Mouse (Mus musculus) MEL (cell line): ENCODE measurements around the gene Tfap2e. TPM values are rescaled to one million over a fixed set of nuclear protein-coding genes. Genes with fewer than 3 reads are reported as not detected.

Source experiments
- DNase-seq: peaks from one replicate; pipeline ENCODE4 v3.0.0; 2011; ENCODE audit warnings: low read depth, low spot score
- H3K27ac ChIP-seq: 2 replicates; pipeline ENCODE4 v1.5.1; 2012; ENCODE audit warnings: low read depth, mild to moderate bottlenecking, control low read depth, low read length, moderate library complexity; ENCODE audit not compliant: control insufficient read depth
- H3K27me3 ChIP-seq, 2 experiments: fragments of 150-350 bp in 1 of 2; sonication (generic) in 1 of 2; 2 replicates each; pipeline ENCODE4 v1.6.1; 2012; ENCODE audit warnings: low read length in 2 of 2, mild to moderate bottlenecking in 2 of 2, improper control_type of control experiment in 1 of 2, moderate library complexity in 1 of 2; ENCODE audit not compliant: insufficient read depth in 2 of 2, control insufficient read depth in 1 of 2
- H3K36me3 ChIP-seq, 2 experiments: 2 replicates each; pipeline ENCODE4 v1.6.1; 2012 to 2014; ENCODE audit warnings: low read length in 2 of 2, improper control_type of control experiment in 1 of 2, inconsistent platforms in 1 of 2, mild to moderate bottlenecking in 1 of 2; ENCODE audit not compliant: insufficient read depth in 2 of 2, control insufficient read depth in 1 of 2
- H3K4me1 ChIP-seq, 2 experiments: fragments of 150-350 bp in 1 of 2; sonication (generic) in 1 of 2; 2 replicates each; pipeline ENCODE4 v1.6.1; 2012; ENCODE audit warnings: low read length in 2 of 2, improper control_type of control experiment in 1 of 2, mild to moderate bottlenecking in 1 of 2; ENCODE audit not compliant: insufficient read depth in 2 of 2, control insufficient read depth in 1 of 2
- H3K4me3 ChIP-seq, 2 experiments: fragments of 150-350 bp in 1 of 2; sonication (generic) in 1 of 2; 2 replicates each; pipeline ENCODE4 v1.5.1; 2012; ENCODE audit warnings: low read depth in 2 of 2, low read length in 2 of 2, mild to moderate bottlenecking in 2 of 2, moderate library complexity in 2 of 2, control low read depth in 1 of 2, improper control_type of control experiment in 1 of 2; ENCODE audit not compliant: control insufficient read depth in 1 of 2, insufficient read depth in 1 of 2
- H3K79me2 ChIP-seq: 2 replicates; pipeline ENCODE4 v1.6.1; 2012; ENCODE audit warnings: mild to moderate bottlenecking, low read length, moderate library complexity; ENCODE audit not compliant: control insufficient read depth, poor library complexity, insufficient read depth
- H3K9ac ChIP-seq: 2 replicates; pipeline ENCODE4 v1.6.1; 2012; ENCODE audit warnings: low read depth, mild to moderate bottlenecking, control low read depth, low read length, moderate library complexity; ENCODE audit not compliant: control insufficient read depth, poor library complexity, severe bottlenecking
- H3K9me3 ChIP-seq: fragments of 150-350 bp; sonication (generic); replicated peaks from 2 replicates; pipeline ENCODE4 v1.6.1; 2012; ENCODE audit warnings: mild to moderate bottlenecking, low read length, improper control_type of control experiment, moderate library complexity; ENCODE audit not compliant: insufficient read depth
- CHD1 ChIP-seq: IDR thresholded peaks from 2 replicates; pipeline ENCODE4 v1.6.1; 2012; ENCODE audit warnings: low read depth, mild to moderate bottlenecking, inconsistent platforms, low read length, improper control_type of control experiment
- CHD2 ChIP-seq: IDR thresholded peaks from 2 replicates; pipeline ENCODE4 v1.6.1; 2011; ENCODE audit warnings: low read length, improper control_type of control experiment
- E2F4 ChIP-seq: IDR thresholded peaks from 2 replicates; pipeline ENCODE4 v1.6.1; 2011; ENCODE audit warnings: low read depth, low read length, improper control_type of control experiment, borderline replicate concordance
- ELF1 ChIP-seq: IDR thresholded peaks from 2 replicates; pipeline ENCODE4 v1.6.1; 2014; ENCODE audit warnings: low read depth, mild to moderate bottlenecking, inconsistent platforms, low read length, improper control_type of control experiment, moderate library complexity
- EP300 ChIP-seq, 2 experiments: IDR thresholded peaks; 2 replicates each; pipeline ENCODE4 v1.6.1; 2011; ENCODE audit warnings: improper control_type of control experiment in 2 of 2, low read length in 2 of 2, low read depth in 1 of 2, mild to moderate bottlenecking in 1 of 2
- ETS1 ChIP-seq: IDR thresholded peaks from 2 replicates; pipeline ENCODE4 v1.6.1; 2012; ENCODE audit warnings: low read depth, mild to moderate bottlenecking, inconsistent platforms, low read length, improper control_type of control experiment, moderate library complexity
- HCFC1 ChIP-seq: IDR thresholded peaks from 2 replicates; pipeline ENCODE4 v1.6.1; 2012; ENCODE audit warnings: low read depth, mild to moderate bottlenecking, inconsistent platforms, low read length, improper control_type of control experiment, moderate library complexity
- KAT2A ChIP-seq: conservative IDR thresholded peaks from 2 replicates; pipeline ENCODE4 v1.6.1; 2012; ENCODE audit warnings: low read depth, low read length, improper control_type of control experiment, inconsistent platforms
- MAZ ChIP-seq: IDR thresholded peaks from 2 replicates; pipeline ENCODE4 v1.6.1; 2012; ENCODE audit warnings: low read depth, mild to moderate bottlenecking, inconsistent platforms, low read length, improper control_type of control experiment
- MEF2A ChIP-seq: IDR thresholded peaks from 2 replicates; pipeline ENCODE4 v1.6.1; 2014; ENCODE audit warnings: low read depth, mild to moderate bottlenecking, inconsistent platforms, low read length, improper control_type of control experiment; ENCODE audit not compliant: poor library complexity, insufficient replicate concordance, severe bottlenecking; ENCODE audit errors: extremely low read depth
- NELFE ChIP-seq: IDR thresholded peaks from 2 replicates; pipeline ENCODE4 v1.6.1; 2011; ENCODE audit warnings: low read depth, low read length, improper control_type of control experiment
- NRF1 ChIP-seq: IDR thresholded peaks from 2 replicates; pipeline ENCODE4 v1.6.1; 2014; ENCODE audit warnings: low read depth, mild to moderate bottlenecking, inconsistent platforms, low read length, improper control_type of control experiment, moderate library complexity; ENCODE audit not compliant: poor library complexity, insufficient read depth, severe bottlenecking
- POLR2A ChIP-seq, 2 experiments: IDR thresholded peaks; 2 replicates each; pipeline ENCODE4 v1.6.1; 2011 to 2012; ENCODE audit warnings: low read length in 2 of 2, mild to moderate bottlenecking in 2 of 2, control low read depth in 1 of 2, improper control_type of control experiment in 1 of 2, low read depth in 1 of 2, moderate library complexity in 1 of 2; ENCODE audit not compliant: control insufficient read depth in 1 of 2, insufficient read depth in 1 of 2, poor library complexity in 1 of 2
- POLR2AphosphoS2 ChIP-seq: IDR thresholded peaks from 2 replicates; pipeline ENCODE4 v1.6.1; 2011; ENCODE audit warnings: low read length, improper control_type of control experiment
- RAD21 ChIP-seq: IDR thresholded peaks from 2 replicates; pipeline ENCODE4 v1.6.1; 2011; ENCODE audit warnings: mild to moderate bottlenecking, low read depth, low read length, improper control_type of control experiment
- RCOR1 ChIP-seq: IDR thresholded peaks from 2 replicates; pipeline ENCODE4 v1.6.1; 2012; ENCODE audit warnings: low read depth, mild to moderate bottlenecking, inconsistent platforms, low read length, improper control_type of control experiment
- UBTF ChIP-seq: IDR thresholded peaks from 2 replicates; pipeline ENCODE4 v1.6.1; 2012; ENCODE audit warnings: low read depth, mild to moderate bottlenecking, inconsistent platforms, low read length, improper control_type of control experiment, moderate library complexity, borderline replicate concordance; ENCODE audit not compliant: insufficient read depth
- USF1 ChIP-seq: IDR thresholded peaks from 2 replicates; pipeline ENCODE4 v1.6.1; 2014; ENCODE audit warnings: low read depth, mild to moderate bottlenecking, inconsistent platforms, low read length, improper control_type of control experiment, moderate library complexity
- ZC3H11A ChIP-seq: IDR thresholded peaks from 2 replicates; pipeline ENCODE4 v1.6.1; 2012; ENCODE audit warnings: low read depth, mild to moderate bottlenecking, inconsistent platforms, low read length, improper control_type of control experiment
- ZKSCAN1 ChIP-seq: IDR thresholded peaks from 2 replicates; pipeline ENCODE4 v1.6.1; 2012; ENCODE audit warnings: low read depth, mild to moderate bottlenecking, inconsistent platforms, low read length, improper control_type of control experiment, moderate library complexity
- ZMIZ1 ChIP-seq: IDR thresholded peaks from 2 replicates; pipeline ENCODE4 v1.6.1; 2012; ENCODE audit warnings: low read depth, mild to moderate bottlenecking, inconsistent platforms, low read length, improper control_type of control experiment, moderate library complexity
- polyA plus RNA-seq, 2 experiments: library from polyadenylated mRNA; stranded (reverse) in 1 of 2; unstranded in 1 of 2; fragments of >175 nt in 1 of 2; fragments of >200 nt in 1 of 2; gene quantifications; 2 replicates each; pipeline versions ENCODE4 v1.2.1 to v1.2.4; 2012; ENCODE audit warnings: low replicate concordance in 2 of 2, low read depth in 1 of 2; ENCODE audit not compliant: insufficient read length in 2 of 2, insufficient read depth in 1 of 2, missing spikeins in 1 of 2
- total RNA-seq: library from RNA; depleted of rRNA; stranded (reverse); fragments of 300-350 nt; gene quantifications from 2 replicates; pipeline ENCODE4 v1.2.3, GENCODE M21; 2012

The Tfap2e gene
- total and polyA plus RNA-seq, 3 experiments: 0.03 TPM; not detected in 2

- H3K9ac ChIP-seq: no peak overlapping the region
- H3K9me3 ChIP-seq: no peaks in the 10 kb centered on the region
- H3K36me3 ChIP-seq: peaks cover 0 to 4% of the 10 kb centered on the region in 2 experiments; a peak in 3 of 4 replicates
- H3K27me3 ChIP-seq: no peaks in the 10 kb centered on the region
- DNase-seq: no peak
- H3K27ac ChIP-seq: no peak overlapping the region
- peaks cover 11% of the 10 kb centered on the region for H3K79me2 ChIP-seq
- TF ChIP-seq HCFC1: no peak
- TF ChIP-seq UBTF: no peak
- TF ChIP-seq ZMIZ1: no peak
- TF ChIP-seq NRF1: no peak
- no peak for TF ChIP-seq ELF1
- TF ChIP-seq RCOR1: no peak
- TF ChIP-seq EP300 (IDR thresholded peaks at IDR 0.05; ENCODE audit: low read depth in 1 of 2, low read length in 2 of 2): no peak
- TF ChIP-seq POLR2A (IDR thresholded peaks at IDR 0.05; ENCODE audit: control insufficient read depth in 1 of 2, insufficient read depth in 1 of 2, low read depth in 1 of 2, low read length in 2 of 2, poor library complexity in 1 of 2): no peak
- no peak for TF ChIP-seq MEF2A
- no peak for TF ChIP-seq ZKSCAN1
- TF ChIP-seq RAD21: no peak
- no peak for TF ChIP-seq E2F4
- TF ChIP-seq CHD2: no peak
- no peak for TF ChIP-seq ZC3H11A
- no peak for TF ChIP-seq USF1
- TF ChIP-seq POLR2AphosphoS2: no peak
- peaks cover 0 to 7% of the 10 kb centered on the region in 2 experiments; a peak in 2 of 4 replicates for H3K4me1 ChIP-seq
- no peak overlapping the region for H3K4me3 ChIP-seq
Measured at GRCm38 (mm10) chr4:126748381-126748780, 12.3 kb upstream of the Tfap2e start.

GRCm38 (mm10) chr4:126746194-126746840, 10.3 kb upstream of the Tfap2e start:
- Histone ChIP-seq H3K27ac (no peak overlapping the region), H3K36me3 (peaks cover 0 to 2% of the 10 kb centered on the region in 2 experiments; a peak in 3 of 4 replicates), H3K27me3 (no peaks in the 10 kb centered on the region), H3K9me3 (no peaks in the 10 kb centered on the region), H3K79me2 (no peaks in the 10 kb centered on the region; the same call in 1 of the 2 replicates), H3K9ac (no peak overlapping the region), H3K4me1 (0 out of 4 replicates have a peak, but pooled peaks cover 0 to 3% of the 10 kb centered on the region in 2 experiments), H3K4me3 (no peak overlapping the region)
- TF ChIP-seq CHD1 (no peak), KAT2A (no peak), MAZ (no peak), NELFE (no peak), ETS1 (no peak), E2F4 (no peak)
- TF ChIP-seq, all 39 proteins: peak for 0
- no peak for DNase-seq
